Mouse (Mus musculus) urinary bladder, postnatal 25 days (tissue): ENCODE data around the gene Fbln2.

ENCODE experiments used
- DNase-seq: peaks from one replicate; pipeline ENCODE4 v3.0.0; 2022; ENCODE audit warnings: low spot score

Gene Fbln2

GRCm38 (mm10) chr6:91192851-91193545, 19.3 kb upstream of the Fbln2 start:
- no peak for DNase-seq

- DNase-seq = no peak
Observed at GRCm38 (mm10) chr6:91198456-91198855, 13.8 kb upstream of the Fbln2 start.

- DNase-seq = no peak
Observed at GRCm38 (mm10) chr6:91200429-91201188, 11.6 kb upstream of the Fbln2 start.

GRCm38 (mm10) chr6:91201881-91202341, 10.3 kb upstream of the Fbln2 start:
- DNase-seq = no peak

- no peak for DNase-seq
Observed at GRCm38 (mm10) chr6:91202571-91202970, 9.7 kb upstream of the Fbln2 start.

GRCm38 (mm10) chr6:91205346-91205745, 6.9 kb upstream of the Fbln2 start:
- DNase-seq = no peak

- DNase-seq = no peak
Observed at GRCm38 (mm10) chr6:91205791-91206190, 6.5 kb upstream of the Fbln2 start.

GRCm38 (mm10) chr6:91207491-91207890, 4.8 kb upstream of the Fbln2 start:
- DNase-seq = no peak

- no peak for DNase-seq
Observed at GRCm38 (mm10) chr6:91209780-91210179, 2.5 kb upstream of the Fbln2 start.

GRCm38 (mm10) chr6:91210852-91211251, 1.4 kb upstream of the Fbln2 start:
- no peak for DNase-seq

- peak; percentile 57 for DNase-seq
Observed at GRCm38 (mm10) chr6:91212571-91212970, 316 bp downstream of the Fbln2 start.

GRCm38 (mm10) chr6:91213287-91214218, 1.3 kb downstream of the Fbln2 start:
- no peak for DNase-seq

GRCm38 (mm10) chr6:91215454-91215853, 3.2 kb downstream of the Fbln2 start:
- no peak for DNase-seq

- no peak for DNase-seq
Observed at GRCm38 (mm10) chr6:91218445-91218844, 6.2 kb downstream of the Fbln2 start.

- no peak for DNase-seq
Observed at GRCm38 (mm10) chr6:91218871-91219270, 6.6 kb downstream of the Fbln2 start.

- DNase-seq = no peak
Observed at GRCm38 (mm10) chr6:91220062-91220461, 7.8 kb downstream of the Fbln2 start.

- no peak for DNase-seq
Observed at GRCm38 (mm10) chr6:91221094-91221493, 8.8 kb downstream of the Fbln2 start.

- DNase-seq = no peak
Observed at GRCm38 (mm10) chr6:91222694-91223346, 10.6 kb downstream of the Fbln2 start.

GRCm38 (mm10) chr6:91224939-91225338, 12.7 kb downstream of the Fbln2 start:
- DNase-seq = no peak

- no peak for DNase-seq
Observed at GRCm38 (mm10) chr6:91225346-91225745, 13.1 kb downstream of the Fbln2 start.

- no peak for DNase-seq
Observed at GRCm38 (mm10) chr6:91226058-91226457, 13.8 kb downstream of the Fbln2 start.

- no peak for DNase-seq
Observed at GRCm38 (mm10) chr6:91228980-91229379, 16.7 kb downstream of the Fbln2 start.
